Mouse (Mus musculus): ENCODE results near the gene Dohh.

Dohh gene

GRCm38 (mm10) chr10:81384605-81384982 is 366 bp downstream of the Dohh start:
- DNase-seq (ENCODE audit: low spot score): no peak

GRCm38 (mm10) chr10:81385603-81386306 is 1.5 kb downstream of the Dohh start:
- no peak for DNase-seq (ENCODE audit: low spot score)

GRCm38 (mm10) chr10:81387716-81388115 is 3.5 kb downstream of the Dohh start:
- no peak for DNase-seq (ENCODE audit: low spot score)

GRCm38 (mm10) chr10:81388505-81389055 is 4.4 kb downstream of the Dohh start, which contains the start of gene Gm48552:
Gm48552 (plus strand) TSS chr10:81389005.
- DNase-seq (ENCODE audit: low spot score): no peak

- no peak for DNase-seq (ENCODE audit: low spot score)
These were observed 5.1 kb downstream of the Dohh start for GRCm38 (mm10) chr10:81389373-81389772.

GRCm38 (mm10) chr10:81389801-81390677 is 5.8 kb downstream of the Dohh start:
- DNase-seq (ENCODE audit: low spot score): no peak

GRCm38 (mm10) chr10:81390678-81390965 is 6.4 kb downstream of the Dohh start:
- DNase-seq (ENCODE audit: low spot score): no peak

GRCm38 (mm10) chr10:81392270-81392669 is 8.0 kb downstream of the Dohh start:
- no peak for DNase-seq (ENCODE audit: low spot score)

GRCm38 (mm10) chr10:81392781-81393185 is 8.6 kb downstream of the Dohh start, which contains the start of gene Smim24:
Smim24 (plus strand) TSS chr10:81393051.
- no peak for DNase-seq (ENCODE audit: low spot score)

GRCm38 (mm10) chr10:81393456-81394063 is 9.3 kb downstream of the Dohh start:
- DNase-seq (ENCODE audit: low spot score): no peak

GRCm38 (mm10) chr10:81395127-81395526 is 10.9 kb downstream of the Dohh start:
- no peak for DNase-seq (ENCODE audit: low spot score)

GRCm38 (mm10) chr10:81395865-81396264 is 11.6 kb downstream of the Dohh start:
- DNase-seq (ENCODE audit: low spot score): no peak

- DNase-seq (ENCODE audit: low spot score): no peak
These were observed 12.5 kb downstream of the Dohh start for GRCm38 (mm10) chr10:81396749-81397148.

- no peak for DNase-seq (ENCODE audit: low spot score)
These were observed 15.1 kb downstream of the Dohh start for GRCm38 (mm10) chr10:81399296-81399695.

- no peak for DNase-seq (ENCODE audit: low spot score)
These were observed 15.6 kb downstream of the Dohh start for GRCm38 (mm10) chr10:81399798-81400308.

- no peak for DNase-seq (ENCODE audit: low spot score)
These were observed 16.4 kb downstream of the Dohh start for GRCm38 (mm10) chr10:81400371-81401204.

GRCm38 (mm10) chr10:81401205-81401520 is 16.9 kb downstream of the Dohh start:
- DNase-seq (ENCODE audit: low spot score): no peak

GRCm38 (mm10) chr10:81401521-81402226 is 17.4 kb downstream of the Dohh start:
- DNase-seq (ENCODE audit: low spot score): no peak

GRCm38 (mm10) chr10:81402227-81402765 is 18.1 kb downstream of the Dohh start:
- DNase-seq (ENCODE audit: low spot score): no peak

GRCm38 (mm10) chr10:81403511-81403910 is 19.3 kb downstream of the Dohh start:
- no peak for DNase-seq (ENCODE audit: low spot score)

GRCm38 (mm10) chr10:81404082-81404481 is 19.9 kb downstream of the Dohh start:
- DNase-seq (ENCODE audit: low spot score): no peak

All from urinary bladder, postnatal 10 days (tissue).